Mouse (Mus musculus) cerebellum, adult 2 months (tissue): ENCODE data around the gene Man2a1.

Source experiments
- CTCF ChIP-seq: fragments of 200-500 bp; IDR thresholded peaks from 2 replicates; pipeline ENCODE4 v1.5.1; 2011; ENCODE audit warnings: low read depth, mild to moderate bottlenecking, control low read depth, low read length, moderate library complexity, borderline replicate concordance; ENCODE audit not compliant: insufficient read depth
- POLR2A ChIP-seq: fragments of 200-500 bp; IDR thresholded peaks from 2 replicates; pipeline ENCODE4 v1.6.1; 2011; ENCODE audit warnings: low read length, control low read depth, borderline replicate concordance; ENCODE audit not compliant: insufficient read depth

DNA sequence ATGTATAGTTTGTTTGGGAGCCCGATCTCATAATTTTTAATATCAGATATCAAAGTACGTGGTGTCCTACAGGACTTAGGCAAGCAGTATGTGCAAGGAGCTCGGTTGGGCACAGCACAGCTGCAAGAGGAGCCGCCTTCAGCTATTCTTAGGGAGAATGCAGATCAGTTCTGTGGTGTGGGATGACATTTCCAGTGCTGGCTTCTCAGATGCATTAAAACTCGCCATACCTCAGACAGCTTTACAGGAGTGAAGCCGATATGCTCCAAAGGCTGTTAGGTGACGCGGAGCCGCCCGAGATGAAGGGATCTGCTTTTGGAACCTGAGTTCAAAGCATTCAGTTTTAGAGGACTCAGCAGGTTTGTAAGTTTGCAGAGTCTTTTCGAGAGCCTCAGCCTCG lies 30.0 kb downstream of the Man2a1 start:
- no peak for TF ChIP-seq POLR2A
- no peak for TF ChIP-seq CTCF
